Mouse (Mus musculus): ENCODE results near the gene Mettl25. TPM values are rescaled to one million over a fixed set of nuclear protein-coding genes. Genes with fewer than 3 reads are reported as not detected.

Mettl25 gene
- total RNA-seq, 2 experiments from 2014 or later = 7.1 to 7.5 TPM

- DNase-seq = no peak
- intact Hi-C loops (cut with DNase I) = no loop called here
These were observed 81.1 kb downstream of the Mettl25 start for GRCm38 (mm10) chr10:105760046-105760445.

DNA sequence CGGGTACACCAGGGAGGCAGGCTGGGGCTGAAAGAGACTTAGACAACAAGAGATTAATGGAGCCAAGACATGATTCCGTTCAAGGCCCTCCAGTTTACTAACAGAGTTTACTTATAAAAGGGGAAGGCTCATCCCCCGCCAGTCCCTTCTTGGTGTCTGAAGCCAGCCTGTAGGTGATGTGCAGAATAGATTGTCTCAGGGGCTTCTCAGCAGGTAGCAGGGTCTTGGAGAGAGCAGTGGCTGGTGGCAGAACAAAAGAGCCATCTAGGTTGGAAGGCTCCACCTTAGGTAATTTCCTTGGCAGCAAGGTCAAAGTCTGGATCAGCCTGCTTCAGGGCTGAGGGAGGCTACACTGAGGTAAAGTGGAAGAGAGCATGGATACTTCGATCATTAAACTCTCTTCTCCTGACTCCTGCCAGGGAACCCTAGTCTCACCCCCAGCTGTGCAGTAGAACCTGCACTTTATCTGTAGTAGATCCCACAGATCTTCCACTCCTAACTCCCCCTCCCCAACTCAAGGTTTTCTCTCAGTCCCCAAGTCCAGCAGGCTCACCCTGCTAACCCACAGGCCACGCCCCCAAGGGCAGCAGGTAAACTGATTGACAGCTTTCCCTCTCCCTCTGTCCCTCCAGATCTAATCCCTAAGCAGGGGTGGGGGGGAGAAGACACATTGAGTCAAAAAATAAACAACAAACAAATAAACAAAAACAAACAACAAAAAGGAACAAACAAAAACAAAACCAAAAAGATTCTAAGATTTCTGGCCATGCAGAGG, 87.2 kb downstream of the Mettl25 start:
- DNase-seq = no peak
- intact Hi-C loops (cut with DNase I) = no loop called here

DNA sequence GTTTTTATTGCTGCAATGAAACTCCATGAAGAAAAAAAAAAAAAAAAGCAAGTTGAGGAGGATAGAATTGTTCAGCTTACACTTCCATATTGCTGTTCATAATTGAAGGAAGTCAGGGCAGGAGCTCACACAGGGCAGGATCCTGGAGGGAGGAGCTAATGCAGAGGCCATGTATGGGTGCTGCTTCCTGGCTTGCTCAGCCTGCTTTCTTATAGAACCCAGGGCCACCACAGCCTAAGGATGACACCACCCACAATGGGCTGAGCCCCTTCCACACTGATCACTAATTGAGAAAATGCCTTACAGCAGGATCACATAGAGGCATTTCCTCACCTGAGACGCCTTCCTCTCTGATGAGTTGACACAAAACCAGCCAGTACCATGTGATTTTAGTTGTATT, 95.2 kb downstream of the Mettl25 start:
- no peak for DNase-seq
- intact Hi-C loops (cut with DNase I) = no loop called here

DNA sequence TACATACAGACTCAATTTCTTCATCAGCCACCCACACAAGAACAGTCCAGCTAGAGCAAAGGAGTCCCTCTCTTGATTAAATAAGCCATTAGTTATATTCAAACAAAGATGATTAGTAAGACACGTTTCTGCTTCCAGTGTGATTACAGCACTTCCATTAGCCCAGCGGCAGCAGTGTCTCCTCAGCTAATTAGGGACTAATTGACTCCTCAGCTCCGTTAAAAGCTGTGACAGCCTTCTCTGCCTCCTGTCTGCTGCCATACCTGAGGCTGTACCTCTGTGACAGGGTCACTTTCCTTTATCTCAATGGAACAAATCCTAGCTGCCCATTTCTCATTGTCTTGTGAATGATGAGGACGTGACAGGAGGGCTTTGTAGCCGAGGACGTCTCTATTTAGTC, 99.4 kb downstream of the Mettl25 start:
- DNase-seq = no peak
- intact Hi-C loops (cut with DNase I) = no loop called here

GRCm38 (mm10) chr10:105738942-105739341, 102.2 kb downstream of the Mettl25 start:
- DNase-seq = no peak
- intact Hi-C loops (cut with DNase I) = no loop called here

- no peak for DNase-seq
- intact Hi-C loops (cut with DNase I) = no loop called here
These were observed 113.4 kb downstream of the Mettl25 start for GRCm38 (mm10) chr10:105727798-105728197.

GRCm38 (mm10) chr10:105727353-105727752, 113.8 kb downstream of the Mettl25 start:
- DNase-seq = no peak
- intact Hi-C loops (cut with DNase I) = no loop called here

GRCm38 (mm10) chr10:105714844-105715243, 126.3 kb downstream of the Mettl25 start:
- intact Hi-C loops (cut with DNase I) = loop anchor here (5.0 to 10.0 kb wide), 3 partner anchors 138 to 1930 kb away; no protein-coding TSS in a partner anchor
- DNase-seq = peak; percentile 10 to 49

DNA sequence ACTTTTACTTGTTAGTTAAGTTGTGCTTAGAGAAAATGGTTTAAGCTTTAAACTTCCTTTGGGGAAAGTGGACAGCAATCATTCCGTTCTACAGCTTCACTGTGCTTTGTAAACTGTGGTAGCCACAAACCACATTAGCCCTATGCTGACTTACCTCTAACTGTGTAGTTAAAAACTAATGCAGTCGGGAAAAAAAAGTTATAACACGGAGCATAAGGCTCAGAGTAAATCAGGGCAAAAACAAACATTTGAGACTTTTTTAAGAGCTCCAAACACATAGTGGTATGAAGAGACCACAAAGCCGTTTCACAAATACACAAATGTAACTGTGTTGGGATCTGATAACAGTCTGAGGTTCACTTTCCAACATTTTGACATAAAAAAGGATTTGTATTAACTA, 126.8 kb downstream of the Mettl25 start:
- no peak for DNase-seq
- intact Hi-C loops (cut with DNase I) = loop anchor here (10.0 kb wide), 2 partner anchors 1730 to 1930 kb away; no protein-coding TSS in a partner anchor

GRCm38 (mm10) chr10:105713222-105713621, 128.0 kb downstream of the Mettl25 start:
- intact Hi-C loops (cut with DNase I) = loop anchor here (10.0 kb wide), 2 partner anchors 1728 to 1928 kb away; no protein-coding TSS in a partner anchor
- no peak for DNase-seq

Other genes starting within 250 kb of the Mettl25 start
- gene Ccdc59, start 313 bp downstream of the Mettl25 start, total RNA-seq (2021) = 10 to 100 TPM; 12.0 to 14.4 TPM